Mouse (Mus musculus) skeletal muscle tissue, adult 2 months (tissue): ENCODE measurements around the gene Phf21b.
A peak's percentile ranks its signal among the peaks of the same experiment; 100 is the strongest.

Experiments
- DNase-seq: peaks from one replicate; pipeline ENCODE4 v3.0.0-alpha.2; 2012; ENCODE audit warnings: low read depth, low spot score

The Phf21b gene

DNA sequence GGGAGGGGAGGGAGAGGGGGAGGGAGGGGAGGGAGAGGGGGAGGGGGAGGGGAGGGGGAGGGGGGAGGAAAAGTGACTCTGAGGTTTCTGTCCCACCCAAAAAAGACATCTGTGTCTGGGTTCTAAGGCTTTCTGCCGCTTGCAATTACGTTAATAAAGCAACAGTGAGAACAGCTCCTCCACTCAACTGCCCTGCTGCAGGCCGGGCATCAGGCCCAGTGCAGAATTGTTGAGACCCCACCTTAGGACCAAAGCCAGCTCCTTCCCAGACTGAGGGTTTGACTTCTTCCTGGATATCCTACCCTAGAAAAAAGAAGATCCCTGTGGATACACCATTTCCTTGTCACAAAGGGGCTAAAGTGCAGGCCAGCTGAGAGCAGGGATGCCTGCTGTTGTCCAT lies 9.6 kb downstream of the Phf21b start:
- DNase-seq, result no peak

DNA sequence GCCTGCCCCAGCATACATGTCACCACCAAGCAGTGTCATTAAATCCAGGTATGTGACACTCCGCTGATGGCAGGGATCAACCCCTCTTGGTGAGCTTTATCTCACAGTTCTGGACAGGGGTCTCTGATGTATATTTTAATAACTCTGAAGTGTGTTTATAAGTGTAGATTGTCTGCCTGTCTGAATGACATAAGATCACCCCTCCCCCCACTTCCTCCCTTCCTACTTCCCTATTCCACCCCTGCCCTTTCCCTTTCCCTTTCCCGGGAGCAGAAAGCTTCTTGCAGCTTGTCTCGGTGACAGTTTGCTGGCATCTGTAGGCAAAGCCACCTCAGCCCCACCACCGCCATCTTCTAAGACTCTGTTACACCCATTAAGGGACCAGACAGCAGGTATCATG lies 11.0 kb downstream of the Phf21b start:
- no peak for DNase-seq

DNA sequence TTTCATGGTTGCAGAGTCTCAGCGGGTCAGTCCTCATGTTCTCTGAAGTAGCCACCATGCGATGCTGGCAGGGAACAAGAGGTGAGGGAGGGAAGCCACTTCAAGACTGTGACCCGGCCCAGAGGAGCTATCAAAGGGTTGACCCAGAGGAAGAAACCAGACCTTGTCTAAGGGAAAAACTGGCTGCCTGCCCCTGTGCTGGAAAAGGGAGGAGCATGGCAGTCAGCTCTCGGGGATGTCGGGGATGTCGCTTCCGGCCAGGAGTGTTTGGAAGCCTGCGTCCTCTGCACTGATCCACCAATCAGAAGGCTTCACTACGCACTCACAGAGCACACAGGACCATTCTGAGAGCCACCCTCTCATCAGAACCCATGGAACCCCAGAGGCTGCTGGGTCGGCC lies 12.8 kb downstream of the Phf21b start:
- no peak for DNase-seq

DNA sequence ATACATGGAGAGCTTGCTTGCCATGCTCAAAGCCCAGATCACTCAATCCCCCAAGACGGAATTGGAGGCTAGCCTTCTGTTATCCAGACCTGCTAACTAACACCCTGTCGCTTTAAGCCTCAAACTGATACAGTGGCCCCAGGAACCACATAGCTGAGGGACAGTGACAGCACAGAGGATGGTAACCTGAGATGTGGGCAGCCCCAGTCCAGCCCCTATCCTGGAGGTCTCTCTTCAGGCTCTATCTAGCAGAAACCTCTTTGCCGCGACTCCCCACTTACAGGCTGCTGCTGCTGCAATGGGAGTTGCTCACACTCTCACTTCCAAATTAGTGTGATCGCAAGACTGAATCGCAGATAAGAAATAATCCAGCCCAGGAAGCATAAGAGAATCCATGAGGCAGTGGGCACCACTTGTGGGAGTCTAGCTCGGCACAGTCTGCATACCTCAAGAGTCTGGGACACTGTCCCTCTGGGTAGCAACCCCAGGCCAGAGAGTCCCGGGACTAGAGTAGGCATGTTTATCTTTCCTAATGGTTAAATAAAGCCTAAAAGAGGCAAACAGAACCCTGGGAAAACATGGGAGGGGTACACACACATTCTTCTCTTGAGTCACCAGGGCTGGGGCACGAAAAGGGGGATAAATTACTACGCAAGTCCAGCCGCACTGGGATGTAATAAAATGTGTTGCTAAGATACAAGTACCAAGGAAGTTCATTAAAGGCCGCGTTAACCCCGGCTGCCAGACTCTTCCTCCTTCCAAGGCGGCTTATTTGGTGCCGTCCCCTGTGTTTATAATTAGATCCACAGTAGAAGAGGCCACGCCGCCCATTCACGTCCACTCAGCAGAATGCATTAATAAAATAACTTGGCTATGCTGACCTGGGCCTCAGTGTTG lies 13.7 kb downstream of the Phf21b start:
- no peak for DNase-seq

DNA sequence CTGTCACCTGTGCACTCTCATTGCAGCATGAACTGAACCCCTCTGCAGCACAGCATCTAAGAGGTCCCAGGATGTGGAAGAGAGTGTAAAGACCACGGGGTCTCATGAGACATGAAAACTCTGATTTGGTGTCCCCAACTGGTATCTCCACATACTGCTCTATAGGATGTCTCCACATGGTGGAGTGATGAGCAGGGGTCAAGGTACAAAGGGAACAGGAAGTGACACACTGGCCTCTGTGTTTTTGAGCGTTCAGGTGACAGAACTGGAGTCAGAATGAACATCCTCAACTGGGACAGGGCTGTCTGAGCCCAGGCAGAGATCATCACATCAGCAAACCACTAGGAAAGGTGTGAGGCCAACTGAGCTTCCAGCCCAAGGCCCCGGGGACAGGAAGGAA lies 15.3 kb downstream of the Phf21b start:
- DNase-seq, result no peak

DNA sequence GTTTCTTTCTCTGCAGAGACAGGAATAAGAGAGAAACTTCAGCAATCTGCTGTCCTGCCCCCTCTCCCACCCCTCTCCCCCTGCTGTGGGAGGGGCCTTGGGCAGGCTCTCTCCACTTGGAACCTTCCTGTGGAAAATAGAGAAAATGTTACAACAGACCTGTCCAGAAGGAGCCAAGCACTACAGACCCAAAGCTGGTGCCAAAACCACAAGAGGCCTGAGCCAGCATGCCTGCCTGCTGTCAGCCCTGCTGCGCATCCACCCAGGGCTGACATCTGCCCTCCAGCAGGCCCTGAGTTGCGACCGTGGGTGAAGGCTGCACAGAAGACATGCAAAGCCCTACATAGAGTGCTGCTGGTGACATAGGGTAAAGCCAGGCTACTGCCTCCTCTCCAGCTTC lies 16.3 kb downstream of the Phf21b start:
- DNase-seq, result no peak

DNA sequence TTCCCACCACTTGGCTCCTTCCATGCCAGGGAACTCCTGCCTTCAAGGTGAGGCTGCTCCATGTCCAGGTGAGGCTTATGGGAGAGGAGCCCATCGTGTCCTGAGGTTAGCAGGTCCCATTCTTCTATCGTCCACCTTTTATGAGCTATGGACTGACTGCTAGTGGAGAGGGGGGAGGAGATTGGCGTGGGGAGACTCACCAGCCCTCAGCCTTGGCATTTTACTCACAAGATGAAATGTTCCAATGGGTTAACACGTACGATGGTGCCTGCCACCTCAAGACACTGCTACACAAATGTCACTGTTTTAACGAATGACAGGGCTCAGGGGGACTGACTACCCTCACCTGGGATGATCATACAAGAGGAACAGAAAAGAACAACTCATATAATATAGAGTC lies 18.0 kb downstream of the Phf21b start:
- no peak for DNase-seq

DNA sequence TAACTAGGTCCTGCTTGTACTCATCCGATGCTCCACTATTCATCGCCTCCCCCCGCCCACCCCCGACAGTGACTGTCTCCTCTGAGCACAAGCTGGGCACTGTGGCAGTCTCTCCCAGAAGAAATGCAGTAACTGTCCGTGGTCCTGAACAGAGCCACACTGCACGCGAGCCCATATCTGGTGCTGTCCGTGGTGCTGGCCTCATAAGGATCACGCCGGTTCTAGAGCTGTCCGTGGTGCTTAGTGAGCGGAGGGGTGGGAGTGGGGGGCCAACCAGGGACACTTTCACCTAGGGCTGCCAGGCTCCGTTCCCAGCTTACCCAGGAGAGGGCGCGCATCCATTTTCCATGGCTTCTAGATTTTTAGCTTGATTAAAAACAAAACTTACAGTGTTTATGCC lies 26.4 kb downstream of the Phf21b start:
- DNase-seq, result peak; percentile 71

DNA sequence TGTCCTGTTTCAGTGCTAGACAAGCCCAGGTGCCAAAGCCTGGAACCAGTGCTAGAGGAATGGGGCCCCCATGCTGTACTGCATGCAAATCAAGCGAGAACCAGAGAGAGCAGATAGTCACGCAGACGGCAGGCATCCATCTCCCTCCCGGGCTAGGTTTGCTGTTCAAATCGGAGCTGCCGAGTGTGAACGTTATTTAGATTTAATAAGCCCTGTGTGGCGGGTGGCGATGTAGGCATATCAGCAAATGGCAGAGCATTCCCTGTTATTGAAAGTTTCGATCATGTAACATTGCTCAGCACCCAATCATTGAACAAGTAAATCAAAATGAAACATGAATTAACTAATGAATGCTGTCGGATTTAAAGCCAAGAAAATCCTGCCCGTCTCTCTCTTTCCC lies 27.2 kb downstream of the Phf21b start:
- DNase-seq, result no peak

DNA sequence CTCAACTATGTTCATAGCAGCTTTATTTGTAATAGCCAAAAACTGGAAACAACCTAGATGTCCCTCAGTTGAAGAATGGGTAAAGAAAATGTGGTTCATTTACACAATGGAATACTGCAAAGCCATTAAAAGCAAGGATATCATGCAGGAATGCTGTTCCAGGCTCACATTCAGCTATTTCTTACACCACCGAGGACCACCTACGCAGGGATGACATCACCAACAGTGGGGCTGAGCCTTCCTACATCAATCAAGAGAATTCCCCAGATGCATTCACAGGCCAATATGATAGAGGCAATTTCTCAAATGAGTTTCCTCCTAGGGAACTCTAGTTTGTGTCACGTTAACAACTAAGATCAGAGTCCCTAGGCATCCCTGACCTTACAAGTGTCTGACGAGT lies 32.8 kb downstream of the Phf21b start:
- no peak for DNase-seq

DNA sequence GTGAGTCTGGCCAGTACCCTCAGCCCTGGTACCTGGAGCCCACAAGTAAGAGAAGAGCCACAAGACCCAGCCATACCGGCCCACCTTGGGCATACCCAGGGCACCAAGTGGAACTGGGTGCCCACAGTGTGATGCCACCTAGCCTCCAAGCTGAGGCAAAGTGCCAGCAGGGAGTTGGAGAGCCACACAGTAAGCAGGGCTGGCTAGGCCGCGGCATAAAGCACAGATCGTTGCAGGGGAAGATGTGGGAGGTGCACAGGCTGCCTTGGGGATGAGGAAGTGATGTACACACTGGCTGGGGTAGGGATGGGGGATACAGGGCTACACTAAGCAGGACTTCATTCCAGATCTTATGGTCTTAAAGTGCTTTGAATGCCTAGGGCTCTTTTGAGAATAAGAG lies 35.0 kb downstream of the Phf21b start:
- no peak for DNase-seq

DNA sequence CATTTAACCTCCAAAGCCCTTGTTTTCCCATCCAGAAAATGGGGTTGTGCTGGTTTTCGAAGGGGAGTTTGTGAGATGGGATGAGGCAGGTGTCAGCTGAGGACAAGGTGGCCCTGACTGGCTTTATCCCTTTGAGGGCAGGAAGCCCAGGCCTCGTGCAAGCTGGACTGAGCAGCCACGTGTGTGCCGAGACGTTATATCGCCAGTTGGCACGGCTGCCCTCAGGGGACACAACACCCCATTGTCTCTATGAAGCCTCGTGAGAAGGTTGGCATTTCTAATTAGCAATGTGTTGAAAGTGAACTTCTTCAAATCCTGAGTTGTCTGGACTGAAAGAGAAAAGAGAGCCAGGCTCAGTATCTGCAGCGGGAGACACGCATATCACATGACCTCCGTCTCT lies 37.6 kb downstream of the Phf21b start:
- no peak for DNase-seq

DNA sequence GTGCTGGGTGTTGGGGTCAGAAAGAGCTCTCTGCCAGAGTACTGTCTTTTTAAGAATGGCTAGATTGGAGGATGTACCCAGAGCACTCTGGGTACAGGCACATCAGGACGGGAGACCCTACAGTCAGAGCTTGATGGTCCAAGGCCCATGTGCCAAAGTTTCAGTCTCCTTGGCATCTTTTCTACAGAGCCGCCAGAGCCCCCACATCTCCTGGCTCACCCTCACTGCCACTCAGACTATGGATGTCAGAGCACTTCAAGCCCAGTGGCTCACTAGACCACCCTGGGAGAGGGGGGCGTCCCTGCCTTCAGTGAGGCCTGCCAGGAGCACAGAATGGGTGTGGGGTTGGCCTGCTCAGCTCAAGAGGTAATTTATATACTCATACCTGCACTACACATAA lies 38.3 kb downstream of the Phf21b start:
- DNase-seq, result no peak

DNA sequence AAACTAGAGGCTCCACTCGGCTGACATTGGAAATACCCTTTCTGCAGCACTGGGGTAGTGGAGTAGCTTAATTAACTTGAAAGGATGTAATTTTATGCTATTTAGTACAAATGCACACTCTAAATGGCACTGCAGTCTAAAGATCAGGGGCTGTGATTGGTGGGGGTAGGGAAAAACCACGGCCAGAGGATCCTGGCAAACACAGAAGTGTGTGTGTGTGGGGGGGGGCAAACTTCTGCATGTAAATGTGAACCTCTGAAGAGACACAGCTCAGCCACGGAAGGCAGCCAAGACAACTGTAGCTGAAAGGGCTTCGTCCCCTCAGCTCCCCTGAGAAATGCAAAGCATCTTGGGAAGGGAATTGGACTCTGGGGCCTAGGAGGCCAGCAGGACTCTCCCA lies 40.7 kb downstream of the Phf21b start:
- no peak for DNase-seq

DNA sequence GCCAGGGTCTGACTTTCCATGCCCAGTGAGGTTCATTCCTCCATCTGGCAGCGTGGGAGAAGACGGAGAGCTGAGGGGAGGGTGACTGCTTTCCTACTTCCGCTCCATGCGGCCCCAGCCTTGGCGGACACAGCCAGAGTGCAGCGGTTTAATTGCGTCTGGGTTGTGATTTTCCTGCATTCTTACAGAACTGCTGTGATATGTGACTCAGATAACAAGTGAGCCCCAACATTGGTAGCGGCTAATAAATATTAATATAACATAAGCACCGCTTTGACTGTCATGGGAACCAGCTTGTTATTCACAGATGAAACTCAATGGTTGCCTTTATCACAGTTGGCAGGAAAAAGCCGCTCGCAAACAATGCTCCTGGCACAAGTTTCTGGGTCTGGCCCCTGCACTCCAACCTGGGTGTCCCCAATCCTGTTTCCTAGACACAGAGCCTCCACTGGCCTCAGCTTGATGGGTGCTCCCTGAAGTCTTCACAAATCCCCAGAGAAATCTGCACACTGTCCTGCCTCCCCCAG lies 43.0 kb downstream of the Phf21b start:
- no peak for DNase-seq

DNA sequence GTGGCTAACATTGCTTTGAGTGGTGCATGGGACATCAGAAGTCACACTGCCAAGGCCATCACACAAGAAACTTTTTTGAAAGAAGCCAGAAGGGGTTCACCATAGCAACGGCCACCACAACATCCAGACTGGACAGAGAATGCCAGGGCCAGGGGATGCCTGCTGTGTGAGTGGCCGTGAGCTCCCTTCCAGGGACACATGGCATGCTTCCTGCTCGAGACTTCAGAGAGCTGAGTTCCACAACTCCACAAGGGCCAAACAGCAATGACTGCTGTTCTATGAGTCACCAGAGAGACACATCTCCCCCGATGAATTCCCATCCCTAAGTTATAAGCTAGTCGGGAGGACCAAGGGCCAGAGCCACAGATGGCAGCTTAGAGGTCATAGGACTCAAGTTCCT lies 44.7 kb downstream of the Phf21b start:
- DNase-seq, result no peak

DNA sequence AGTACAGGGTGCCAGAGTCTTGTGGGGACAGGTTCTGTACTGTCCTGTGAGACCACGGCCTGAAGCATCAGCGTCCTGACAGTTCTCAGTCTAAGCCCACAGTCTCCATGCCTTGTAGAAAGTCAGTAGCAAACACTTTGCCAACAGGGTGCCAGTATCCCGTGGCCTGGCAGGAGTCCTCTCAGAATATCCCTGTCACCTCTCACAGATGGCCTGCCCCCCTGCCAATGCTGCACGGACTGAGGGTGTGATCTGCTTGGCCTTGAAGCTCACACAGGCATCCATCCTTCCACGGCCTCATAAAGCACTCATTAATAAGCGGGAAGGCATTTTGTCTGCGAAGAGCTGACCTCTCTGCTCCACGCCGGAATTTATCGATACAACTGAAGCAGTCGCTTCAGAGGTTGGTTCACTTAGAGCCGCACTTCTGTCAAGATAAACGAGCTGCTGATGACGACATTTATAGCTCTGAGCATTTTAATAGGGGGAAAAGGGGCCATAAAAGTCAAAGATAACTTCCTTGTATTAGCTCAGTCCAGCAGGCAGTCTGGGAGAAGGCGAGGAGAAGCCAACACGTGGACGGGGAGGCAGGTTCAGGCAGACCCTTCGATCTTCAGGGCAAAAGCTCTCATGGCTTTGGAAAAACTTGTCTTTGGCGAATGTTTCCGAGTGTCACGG lies 46.4 kb downstream of the Phf21b start:
- no peak for DNase-seq

DNA sequence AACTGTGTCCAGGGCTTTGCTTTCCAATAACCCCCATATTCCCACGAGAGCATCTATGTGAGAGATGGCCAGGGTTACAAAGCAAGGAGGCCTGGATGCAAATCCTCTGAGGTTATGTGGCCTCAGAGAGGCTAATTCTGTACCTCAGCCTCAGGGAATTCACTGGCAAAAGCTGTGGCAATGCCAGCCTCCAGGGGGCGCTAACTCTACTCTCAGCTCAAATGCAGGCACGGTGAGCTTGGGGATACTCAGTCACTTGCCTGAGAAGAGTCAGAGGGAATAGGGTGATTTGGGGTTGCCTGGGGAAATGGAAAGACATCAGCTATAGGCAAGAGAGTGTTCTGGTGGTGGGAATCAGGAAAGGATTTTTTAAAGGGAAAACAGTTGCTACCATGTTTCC lies 52.2 kb downstream of the Phf21b start:
- peak; percentile 21 for DNase-seq

DNA sequence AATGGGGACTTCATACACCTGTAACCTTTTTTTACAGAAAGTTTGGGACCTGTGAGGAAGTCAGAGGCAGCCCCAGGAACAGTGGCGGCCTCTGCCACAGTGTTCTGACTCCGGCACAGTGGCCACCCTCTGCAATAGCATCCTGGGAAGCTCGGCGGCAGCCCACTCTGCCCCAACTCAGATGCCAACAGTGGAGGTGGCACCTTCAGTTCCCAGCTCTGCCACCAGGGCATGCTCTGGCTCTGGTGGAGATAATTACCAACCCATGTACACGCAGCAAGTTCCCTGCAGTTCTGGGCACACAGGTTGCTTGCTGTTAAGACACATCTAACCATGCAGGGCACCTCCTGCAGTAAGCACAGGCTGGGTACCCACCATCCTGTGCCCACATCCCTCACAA lies 55.7 kb downstream of the Phf21b start:
- DNase-seq, result no peak

DNA sequence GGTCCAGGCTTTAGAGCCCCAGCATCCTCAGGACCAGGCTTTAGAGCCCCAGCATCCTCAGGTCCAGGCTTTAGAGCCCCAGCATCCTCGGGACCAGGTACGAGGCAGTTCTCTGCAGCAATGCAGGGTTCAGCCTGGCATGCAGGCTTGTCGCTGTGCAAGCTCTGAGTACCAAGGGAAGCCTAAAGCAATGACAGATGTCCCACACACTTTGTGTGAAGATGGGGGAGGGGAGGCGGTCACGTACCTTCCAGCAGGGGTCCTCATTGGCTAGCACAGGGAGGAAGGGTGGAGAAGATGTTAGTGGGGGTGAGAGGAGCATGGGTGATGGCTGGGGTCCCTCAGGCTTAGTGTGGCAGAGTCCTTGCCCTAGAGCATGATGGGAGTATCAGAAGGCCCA lies 62.2 kb downstream of the Phf21b start:
- DNase-seq, result no peak

DNA sequence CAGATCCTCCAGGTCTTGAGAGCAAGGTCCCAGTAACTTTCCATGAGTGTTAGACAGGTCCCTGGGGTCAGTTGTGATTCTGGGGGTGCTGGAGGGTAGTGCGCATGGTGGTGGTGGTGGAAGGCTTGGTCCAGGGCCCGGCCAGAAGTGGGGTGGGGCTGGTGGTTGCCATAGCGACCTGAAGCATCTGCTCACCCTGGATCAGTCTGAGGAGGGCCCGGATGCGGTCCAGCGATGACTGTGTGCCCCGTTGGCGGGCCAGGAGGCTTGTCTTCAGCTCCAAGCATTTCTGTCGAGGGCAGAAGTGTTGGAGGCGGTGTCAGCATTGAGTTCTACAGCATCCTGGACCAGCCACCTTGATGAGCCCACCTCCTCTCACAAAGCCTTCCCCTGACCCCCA lies 68.7 kb downstream of the Phf21b start:
- no peak for DNase-seq

DNA sequence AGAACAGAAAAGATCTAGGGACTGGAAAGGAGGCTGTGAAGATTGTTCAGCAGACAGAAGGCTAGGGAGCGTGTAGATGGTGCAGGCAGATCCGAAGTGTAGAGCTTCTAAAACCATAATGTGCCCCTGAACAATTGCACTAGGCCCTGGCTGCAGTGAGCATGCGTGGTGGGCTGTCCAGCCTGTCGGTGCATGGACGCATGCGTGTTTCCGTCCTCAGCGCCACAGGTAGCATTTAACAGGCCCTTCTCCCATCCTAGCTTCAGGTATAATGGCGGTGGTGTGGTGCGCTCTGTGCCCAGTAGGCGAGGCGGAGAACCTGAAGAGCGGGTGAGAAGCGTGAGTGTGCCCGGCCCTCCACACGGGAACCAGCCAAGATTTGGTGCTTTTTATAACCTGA lies 71.0 kb downstream of the Phf21b start:
- DNase-seq, result no peak

DNA sequence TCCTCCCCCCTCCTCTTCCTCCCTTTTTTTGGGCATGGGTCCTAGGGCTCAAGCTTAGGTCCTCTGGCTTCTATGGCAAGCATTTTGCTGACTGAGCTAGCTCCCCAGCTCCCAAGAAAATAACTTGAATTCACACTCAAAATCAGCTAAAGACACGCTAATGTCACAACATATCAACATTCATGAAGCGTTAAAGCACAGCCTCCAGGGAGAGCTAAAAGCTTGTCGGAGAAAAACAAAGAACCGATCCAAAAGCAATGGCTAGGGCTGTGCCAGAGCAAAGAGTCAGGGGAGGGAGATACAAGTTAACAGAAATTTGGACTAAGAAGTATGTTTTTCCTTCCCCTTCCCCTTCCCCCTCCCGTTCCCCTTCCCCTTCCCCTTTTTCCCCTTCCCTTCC lies 77.3 kb downstream of the Phf21b start:
- DNase-seq, result no peak
